Mouse (Mus musculus): ENCODE measurements around the gene Shisa7.
A peak's percentile ranks its signal among the peaks of the same experiment; 100 is the strongest.
"Not testable (repeated sequence)": the region's sequence is repeated elsewhere in the genome, so short reads cannot be mapped to it uniquely, and the experiment has no call there.

The Shisa7 gene

GRCm38 (mm10) chr7:4844917-4845309 lies 417 bp upstream of the Shisa7 start:
- DNase-seq (ENCODE audit: low spot score in 2 of 2), result no peak

GRCm38 (mm10) chr7:4843604-4844244 lies 772 bp downstream of the Shisa7 start:
- DNase-seq (ENCODE audit: low spot score in 2 of 2), result no peak

- no peak for DNase-seq (ENCODE audit: low spot score in 2 of 2)
Observed at GRCm38 (mm10) chr7:4842634-4843131, 1.8 kb downstream of the Shisa7 start.

- no peak for DNase-seq (ENCODE audit: low spot score in 2 of 2)
Observed at GRCm38 (mm10) chr7:4842077-4842476, 2.4 kb downstream of the Shisa7 start.

- DNase-seq (ENCODE audit: low spot score in 2 of 2), result no peak
Observed at GRCm38 (mm10) chr7:4837639-4838038, 6.9 kb downstream of the Shisa7 start.

- DNase-seq (ENCODE audit: low spot score in 2 of 2), result peak; percentile 47 to 77
Observed at GRCm38 (mm10) chr7:4836351-4836792, 8.1 kb downstream of the Shisa7 start.

- DNase-seq (ENCODE audit: low spot score in 2 of 2), result no peak
Observed at GRCm38 (mm10) chr7:4835631-4836327, 8.7 kb downstream of the Shisa7 start.

- DNase-seq (ENCODE audit: low spot score in 2 of 2), result no peak
Observed at GRCm38 (mm10) chr7:4830476-4830875, 14.0 kb downstream of the Shisa7 start.

- DNase-seq (ENCODE audit: low spot score in 2 of 2), result no peak
Observed at GRCm38 (mm10) chr7:4825365-4825764, 19.1 kb downstream of the Shisa7 start.

- DNase-seq (ENCODE audit: low spot score in 2 of 2), result no peak
Observed at GRCm38 (mm10) chr7:4822162-4822907, 22.2 kb downstream of the Shisa7 start.

- no peak for DNase-seq (ENCODE audit: low spot score in 2 of 2)
Observed at GRCm38 (mm10) chr7:4821690-4822089, 22.8 kb downstream of the Shisa7 start.

GRCm38 (mm10) chr7:4820925-4821324 lies 23.6 kb downstream of the Shisa7 start:
- not testable (repeated sequence) for DNase-seq (ENCODE audit: low spot score in 2 of 2)

GRCm38 (mm10) chr7:4816559-4816958 lies 27.9 kb downstream of the Shisa7 start:
- DNase-seq (ENCODE audit: low spot score in 2 of 2), result no peak

GRCm38 (mm10) chr7:4813105-4813791 lies 31.2 kb downstream of the Shisa7 start:
- DNase-seq (ENCODE audit: low spot score in 2 of 2), result no peak

GRCm38 (mm10) chr7:4812303-4813104 lies 32.0 kb downstream of the Shisa7 start, which contains the start of gene Ube2s:
TSS of gene Ube2s (minus strand) at chr7:4812590.
- peak; percentile 99 to 100 for DNase-seq (ENCODE audit: low spot score in 2 of 2)

- DNase-seq (ENCODE audit: low spot score in 2 of 2), result peak; percentile 48 to 81
Observed at GRCm38 (mm10) chr7:4811842-4812302, 32.6 kb downstream of the Shisa7 start.

GRCm38 (mm10) chr7:4811131-4811530 lies 33.4 kb downstream of the Shisa7 start:
- DNase-seq (ENCODE audit: low spot score in 2 of 2), result not testable (repeated sequence)

GRCm38 (mm10) chr7:4806716-4807115 lies 37.8 kb downstream of the Shisa7 start:
- peak in 1 of 2 experiments; percentile 65 for DNase-seq (ENCODE audit: low spot score in 2 of 2)

- no peak for DNase-seq (ENCODE audit: low spot score in 2 of 2)
Observed at GRCm38 (mm10) chr7:4802247-4802646, 42.2 kb downstream of the Shisa7 start.

- DNase-seq (ENCODE audit: low spot score in 2 of 2), result peak in 1 of 2 experiments; percentile 14
Observed at GRCm38 (mm10) chr7:4795767-4796433, 48.6 kb downstream of the Shisa7 start.
